Mouse (Mus musculus) right cerebral cortex, adult 2 months (tissue): Measurements from ENCODE around the gene Fgd6.
A peak's percentile ranks its signal among the peaks of the same experiment; 100 is the strongest.

ENCODE experiments used
- DNase-seq, 2 experiments: peaks; one replicate each; pipeline ENCODE4 v3.0.0; 2021 to 2022; ENCODE audit warnings: low spot score in 2 of 2

Fgd6 gene

GRCm38 (mm10) chr10:94035658-94036374 lies at the start of gene Fgd6, which contains the start of gene Vezt:
Gene Fgd6 (plus strand): TSS chr10:94036001.
Gene Vezt (minus strand): TSS chr10:94035817.
- peak; percentile 99 for DNase-seq

GRCm38 (mm10) chr10:93994136-93994535 lies 41.7 kb upstream of the Fgd6 start:
- DNase-seq, result no peak

- DNase-seq, result no peak
Measured at GRCm38 (mm10) chr10:93995100-93995499, 40.7 kb upstream of the Fgd6 start.

- no peak for DNase-seq
Measured at GRCm38 (mm10) chr10:93999357-93999756, 36.4 kb upstream of the Fgd6 start.

GRCm38 (mm10) chr10:94000223-94000622 lies 35.6 kb upstream of the Fgd6 start:
- no peak for DNase-seq

GRCm38 (mm10) chr10:94008356-94008755 lies 27.4 kb upstream of the Fgd6 start:
- DNase-seq, result no peak

- DNase-seq, result no peak
Measured at GRCm38 (mm10) chr10:94009991-94010679, 25.7 kb upstream of the Fgd6 start.

- DNase-seq, result no peak
Measured at GRCm38 (mm10) chr10:94011024-94011423, 24.8 kb upstream of the Fgd6 start.

GRCm38 (mm10) chr10:94013196-94013595 lies 22.6 kb upstream of the Fgd6 start:
- peak; percentile 41 to 65 for DNase-seq

- DNase-seq, result no peak
Measured at GRCm38 (mm10) chr10:94014200-94014599, 21.6 kb upstream of the Fgd6 start.

- no peak for DNase-seq
Measured at GRCm38 (mm10) chr10:94017455-94017854, 18.3 kb upstream of the Fgd6 start.

- DNase-seq, result no peak
Measured at GRCm38 (mm10) chr10:94020587-94020986, 15.2 kb upstream of the Fgd6 start.

- no peak for DNase-seq
Measured at GRCm38 (mm10) chr10:94021059-94021458, 14.7 kb upstream of the Fgd6 start.

- DNase-seq, result no peak
Measured at GRCm38 (mm10) chr10:94025079-94025478, 10.7 kb upstream of the Fgd6 start.

- no peak for DNase-seq
Measured at GRCm38 (mm10) chr10:94028493-94028892, 7.3 kb upstream of the Fgd6 start.

GRCm38 (mm10) chr10:94031164-94031563 lies 4.6 kb upstream of the Fgd6 start:
- no peak for DNase-seq

GRCm38 (mm10) chr10:94034876-94035657 lies 734 bp upstream of the Fgd6 start:
- peak in 1 of 2 experiments; percentile 46 for DNase-seq

GRCm38 (mm10) chr10:94036375-94036758 lies 566 bp downstream of the Fgd6 start:
- peak; percentile 33 to 49 for DNase-seq

GRCm38 (mm10) chr10:94037196-94037595 lies 1.4 kb downstream of the Fgd6 start:
- DNase-seq, result no peak

GRCm38 (mm10) chr10:94037596-94037995 lies 1.8 kb downstream of the Fgd6 start:
- no peak for DNase-seq

GRCm38 (mm10) chr10:94038366-94039260 lies 2.8 kb downstream of the Fgd6 start:
- no peak for DNase-seq
